Comparison of ENCODE assay signal across 9 mouse cellular contexts in the genomic region with DNA sequence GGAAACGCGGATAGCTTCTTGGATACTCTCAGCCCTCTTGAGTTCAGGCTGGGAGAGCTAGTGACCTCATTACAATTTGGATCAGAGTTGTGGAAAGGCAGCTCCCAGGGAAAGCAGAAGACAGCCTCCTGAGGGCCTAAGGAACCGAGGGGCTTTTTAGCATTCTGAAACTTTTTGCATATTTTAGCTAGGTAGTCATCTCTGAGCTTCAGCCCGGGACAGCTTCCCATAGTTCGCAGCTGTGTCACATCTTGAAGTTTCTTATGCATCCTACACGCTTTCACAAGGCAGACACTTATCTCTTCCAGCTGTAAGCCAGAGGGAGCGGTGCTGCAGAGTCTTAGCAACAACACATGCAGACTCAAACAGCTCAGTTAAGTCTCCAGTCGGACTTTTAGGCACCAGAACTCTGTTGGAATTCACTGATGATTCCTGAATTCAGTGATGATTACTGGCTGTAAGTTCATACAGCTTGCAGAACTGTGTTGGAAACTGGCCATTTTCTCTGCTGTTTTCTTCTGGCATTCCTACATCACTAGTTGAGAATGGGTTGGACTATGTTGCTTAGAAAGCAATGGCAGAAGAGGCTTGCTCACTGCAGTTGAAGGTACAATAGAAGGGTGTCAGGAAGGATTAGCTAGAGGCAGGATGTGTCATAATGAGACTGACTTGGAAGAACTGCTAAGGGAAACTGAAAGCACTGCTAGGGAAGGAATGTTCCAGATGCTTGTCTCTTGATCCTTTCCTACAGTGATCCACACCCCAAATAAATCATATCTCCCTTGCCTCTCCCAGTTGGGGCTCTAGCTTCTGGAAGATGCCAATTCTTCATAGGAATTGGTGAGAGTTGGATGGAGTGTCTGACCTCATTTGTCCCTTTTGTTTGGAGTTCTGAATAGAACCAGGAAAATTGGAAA.
A peak's percentile ranks its signal among the peaks of the same experiment; 100 is the strongest.
DNase-seq lines count a peak whose midpoint lies in the region; ATAC-seq and TF ChIP-seq lines count a peak whose summit lies in the region.
"Had no signal": no experiment of that assay in that cellular context is flagged by ENCODE, and none has a peak within 500 bp of the region (broad histone marks: within the 10 kb centered on the region; RNA-seq: fewer than 3 reads in every experiment).

No protein-coding gene starts in this region.

- H3K4me2 ChIP-seq in limb, embryonic 14.5 days (replicated peaks; ENCODE audit: low read depth, low read length, severe bottlenecking) = no peak overlapping the region
- H3K4me2 ChIP-seq: limb, embryonic 12.5 days had no signal

- DNase-seq in embryo, embryonic 10.5 days (ENCODE audit: low spot score) = peak; percentile 2
- no peak for DNase-seq in embryo, embryonic 9.5 days (ENCODE audit: extremely low spot score)
- DNase-seq in right cerebral cortex, postnatal 25 days = peak; percentile 9
- no peak for DNase-seq in right cerebral cortex, postnatal 4 days
- DNase-seq in limb, embryonic 14.5 days (ENCODE audit: low spot score) = peak; percentile 56
- DNase-seq in spleen, adult 18-20 months = no peak
- no peak for DNase-seq in adrenal gland, postnatal 4 days (ENCODE audit: low spot score in 2 of 2)

- WGBS in limb, embryonic 14.5 days = 54% methylated on average over 8 of the region's 8 CpGs

- no peaks in the 10 kb centered on the region for H3K36me3 ChIP-seq in limb, embryonic 14.5 days (ENCODE audit: control insufficient read depth, insufficient read depth, low read length)
- H3K36me3 ChIP-seq: limb, embryonic 12.5 days had no signal

- TF ChIP-seq POLR2A in limb, embryonic 14.5 days (IDR thresholded peaks at IDR 0.05; ENCODE audit: borderline replicate concordance, extremely low read depth, insufficient read depth, insufficient read length) = no peak

- H3K27ac ChIP-seq in limb, embryonic 14.5 days (replicated peaks; ENCODE audit: low read depth, low read length) = no peak overlapping the region
- H3K27ac ChIP-seq: limb, embryonic 12.5 days had no signal

- peak; percentile 81 for ATAC-seq in limb, embryonic 14.5 days (ENCODE audit: low FRiP score, low read depth)
- no peak for ATAC-seq in CD4-positive, CD25-positive, alpha-beta regulatory T cell, adult 4 months

- H3K27me3 ChIP-seq in limb, embryonic 14.5 days (ENCODE audit: control insufficient read depth, insufficient read depth, low read length) = no peaks in the 10 kb centered on the region

- H3K9me3 ChIP-seq in limb, embryonic 14.5 days (ENCODE audit: control insufficient read depth, low read length) = no peaks in the 10 kb centered on the region
- H3K9me3 ChIP-seq: limb, embryonic 12.5 days had no signal

- no peak overlapping the region for H3K4me3 ChIP-seq in limb, embryonic 14.5 days (replicated peaks; ENCODE audit: low read length)
- H3K4me3 ChIP-seq: limb, embryonic 12.5 days had no signal

- no peaks in the 10 kb centered on the region for H3K4me1 ChIP-seq in limb, embryonic 14.5 days (ENCODE audit: control insufficient read depth, insufficient read depth, low read length)
- H3K4me1 ChIP-seq: limb, embryonic 12.5 days had no signal

- H3K9ac ChIP-seq in limb, embryonic 14.5 days (ENCODE audit: low read depth, low read length, severe bottlenecking) = no peak overlapping the region
- H3K9ac ChIP-seq: limb, embryonic 12.5 days had no signal

Comparison
In these comparisons a context has a peak if more than half of its experiments do, and no peak if none do; other contexts are left out.
1. DNase-seq: peak in embryo, embryonic 10.5 days (single experiment), right cerebral cortex, postnatal 25 days (single experiment) and limb, embryonic 14.5 days (single experiment); none in embryo, embryonic 9.5 days (single experiment), right cerebral cortex, postnatal 4 days (single experiment), spleen, adult 18-20 months (0 of 2) and adrenal gland, postnatal 4 days (0 of 2).